Mouse (Mus musculus) embryonic facial prominence, embryonic 14.5 days (tissue): Measurements from ENCODE around the gene Rab3il1. TPM values are rescaled to one million over a fixed set of nuclear protein-coding genes. Genes with fewer than 3 reads are reported as not detected.

Experiments used
- ATAC-seq: fragments of 200-750 bp; cut with Nextera tagmentation; 2 replicates; pipeline ENCODE4 v1.8.0; 2017; ENCODE audit warnings: low read depth, moderate number of reproducible peaks, moderate TSS enrichment
- DNase-seq: peaks from one replicate; pipeline ENCODE4 v3.0.0-alpha.2; 2015; ENCODE audit warnings: low spot score
- H3K27ac ChIP-seq: fragments of 300-500 bp; sonication (generic); replicated peaks from 2 replicates; pipeline ENCODE4 v1.5.1; 2014; ENCODE audit warnings: low read depth, mild to moderate bottlenecking, low read length, moderate library complexity
- H3K27me3 ChIP-seq: fragments of 300-500 bp; sonication (generic); replicated peaks from 2 replicates; pipeline ENCODE4 v1.6.1; 2014; ENCODE audit warnings: low read length; ENCODE audit not compliant: control insufficient read depth, insufficient read depth
- H3K36me3 ChIP-seq: fragments of 300-500 bp; sonication (generic); 2 replicates; pipeline ENCODE4 v1.6.1; 2014; ENCODE audit warnings: low read length, mixed read lengths; ENCODE audit not compliant: control insufficient read depth, insufficient read depth
- H3K4me1 ChIP-seq: fragments of 300-500 bp; sonication (generic); 2 replicates; pipeline ENCODE4 v1.6.1; 2014; ENCODE audit warnings: antibody characterized with exemption, low read length; ENCODE audit not compliant: control insufficient read depth, insufficient read depth
- H3K4me2 ChIP-seq: fragments of 300-500 bp; sonication (generic); 2 replicates; pipeline ENCODE4 v1.6.1; 2014; ENCODE audit warnings: low read depth, mild to moderate bottlenecking, low read length, moderate library complexity, mixed read lengths
- H3K4me3 ChIP-seq: fragments of 300-500 bp; sonication (generic); 2 replicates; pipeline ENCODE4 v1.5.1; 2014; ENCODE audit warnings: low read depth, mild to moderate bottlenecking, low read length
- H3K9ac ChIP-seq: fragments of 300-500 bp; sonication (generic); 2 replicates; pipeline ENCODE4 v1.6.1; 2014; ENCODE audit warnings: low read depth, mild to moderate bottlenecking, low read length, moderate library complexity, mixed read lengths
- H3K9me3 ChIP-seq: fragments of 300-500 bp; sonication (generic); 2 replicates; pipeline ENCODE4 v1.6.1; 2016; ENCODE audit warnings: low read length; ENCODE audit not compliant: control insufficient read depth
- WGBS: fragments of 180-500 bp; shearing (Covaris S2); extraction: QIAGEN DNeasy Blood & Tissue Kit; methylation state at CpG from one replicate; pipeline ENCODE4 v1.1.7; 2014; 5-methylcytosine and 5-hydroxymethylcytosine counted together
- polyA plus RNA-seq: library from polyadenylated mRNA; unstranded; fragments of >200 nt; fragmentation: Nextera tagmentation; extraction: Ambion mirVana; gene quantifications from 2 replicates; pipeline ENCODE4 v1.2.1, GENCODE M21; 2014

Rab3il1 gene
- polyA plus RNA-seq, 1 experiment from 2014 or later: 48.1 TPM

GRCm38 (mm10) chr19:9998736-9999486 lies 2.6 kb upstream of the Rab3il1 start:
- DNase-seq (no peak), ATAC-seq (no peak)
- no peaks in the 10 kb centered on the region for H3K9me3 ChIP-seq
- WGBS: 59% methylated on average over 13 of the region's 13 CpGs
- no peak overlapping the region for H3K4me3 ChIP-seq
- no peak overlapping the region for H3K4me2 ChIP-seq
- H3K27me3 ChIP-seq: no peaks in the 10 kb centered on the region
- no peaks in the 10 kb centered on the region for H3K4me1 ChIP-seq
- no peak overlapping the region for H3K27ac ChIP-seq
- no peaks in the 10 kb centered on the region for H3K36me3 ChIP-seq
- H3K9ac ChIP-seq: no peak overlapping the region

- Histone ChIP-seq H3K9ac (no peak overlapping the region), H3K4me3 (no peak overlapping the region), H3K27me3 (no peaks in the 10 kb centered on the region), H3K36me3 (no peaks in the 10 kb centered on the region), H3K4me2 (no peak overlapping the region), H3K27ac (no peak overlapping the region), H3K9me3 (no peaks in the 10 kb centered on the region), H3K4me1 (no peaks in the 10 kb centered on the region)
- ATAC-seq: no peak
- 23% methylated on average over 3 of the region's 3 CpGs for WGBS
- DNase-seq: peak; percentile 50
Observed at GRCm38 (mm10) chr19:10000330-10000729, 1.1 kb upstream of the Rab3il1 start.

GRCm38 (mm10) chr19:10003696-10004095 lies 2.2 kb downstream of the Rab3il1 start:
- 87% methylated on average over 1 of the region's 1 CpGs for WGBS
- H3K27me3 ChIP-seq: no peaks in the 10 kb centered on the region
- no peaks in the 10 kb centered on the region for H3K36me3 ChIP-seq
- H3K4me2 ChIP-seq: no peak overlapping the region
- DNase-seq (no peak), ATAC-seq (no peak)
- no peaks in the 10 kb centered on the region for H3K9me3 ChIP-seq
- H3K27ac ChIP-seq: no peak overlapping the region
- no peak overlapping the region for H3K4me3 ChIP-seq
- no peak overlapping the region for H3K9ac ChIP-seq
- H3K4me1 ChIP-seq: no peaks in the 10 kb centered on the region

GRCm38 (mm10) chr19:10011408-10011807 lies 9.9 kb downstream of the Rab3il1 start:
- ATAC-seq: no peak
- no peaks in the 10 kb centered on the region for H3K36me3 ChIP-seq
- no peaks in the 10 kb centered on the region for H3K9me3 ChIP-seq
- no peak overlapping the region for H3K4me2 ChIP-seq
- no peaks in the 10 kb centered on the region for H3K27me3 ChIP-seq
- H3K4me1 ChIP-seq: peaks cover 30% of the 10 kb centered on the region
- DNase-seq: no peak
- 80% methylated on average over 1 of the region's 1 CpGs for WGBS
- H3K4me3 ChIP-seq: no peak overlapping the region
- H3K27ac ChIP-seq: no peak overlapping the region
- H3K9ac ChIP-seq: no peak overlapping the region

- Histone ChIP-seq H3K27ac (peak overlapping the region; percentile 92), H3K27me3 (no peaks in the 10 kb centered on the region), H3K9ac (no peak overlapping the region), H3K4me3 (no peak overlapping the region), H3K4me2 (peak overlapping the region; percentile 13; the same call in 1 of the 2 replicates), H3K36me3 (no peaks in the 10 kb centered on the region), H3K4me1 (peaks cover 35% of the 10 kb centered on the region), H3K9me3 (no peaks in the 10 kb centered on the region)
- ATAC-seq (peak; percentile 72), DNase-seq (peak; percentile 89)
- 4% methylated on average over 6 of the region's 6 CpGs for WGBS
Observed at GRCm38 (mm10) chr19:10012827-10013278, 11.4 kb downstream of the Rab3il1 start.

GRCm38 (mm10) chr19:10013348-10013747 lies 11.9 kb downstream of the Rab3il1 start:
- DNase-seq (peak; percentile 46), ATAC-seq (no peak)
- H3K4me2 ChIP-seq: peak overlapping the region; percentile 13; the same call in 1 of the 2 replicates
- H3K4me1 ChIP-seq: peaks cover 35% of the 10 kb centered on the region
- H3K9ac ChIP-seq: no peak overlapping the region
- WGBS: 11% methylated on average over 3 of the region's 3 CpGs
- no peaks in the 10 kb centered on the region for H3K27me3 ChIP-seq
- no peaks in the 10 kb centered on the region for H3K36me3 ChIP-seq
- no peak overlapping the region for H3K4me3 ChIP-seq
- peak overlapping the region; percentile 92 for H3K27ac ChIP-seq
- H3K9me3 ChIP-seq: no peaks in the 10 kb centered on the region

GRCm38 (mm10) chr19:10013913-10014312 lies 12.4 kb downstream of the Rab3il1 start:
- H3K4me1 ChIP-seq: peaks cover 37% of the 10 kb centered on the region
- ATAC-seq: peak; percentile 56
- H3K4me3 ChIP-seq: no peak overlapping the region
- H3K9ac ChIP-seq: no peak overlapping the region
- WGBS: 20% methylated on average over 5 of the region's 5 CpGs
- H3K9me3 ChIP-seq: no peaks in the 10 kb centered on the region
- H3K27me3 ChIP-seq: no peaks in the 10 kb centered on the region
- no peak overlapping the region for H3K4me2 ChIP-seq
- no peaks in the 10 kb centered on the region for H3K36me3 ChIP-seq
- DNase-seq: peak; percentile 92
- H3K27ac ChIP-seq: peak overlapping the region; percentile 92

- H3K36me3 ChIP-seq: no peaks in the 10 kb centered on the region
- no peak for DNase-seq
- no peak overlapping the region for H3K4me2 ChIP-seq
- no peak overlapping the region for H3K4me3 ChIP-seq
- H3K27ac ChIP-seq: peak overlapping the region; percentile 92; the same call in 1 of the 2 replicates
- no peaks in the 10 kb centered on the region for H3K9me3 ChIP-seq
- no peak overlapping the region for H3K9ac ChIP-seq
- 63% methylated on average over 13 of the region's 13 CpGs for WGBS
- H3K27me3 ChIP-seq: no peaks in the 10 kb centered on the region
- peaks cover 44% of the 10 kb centered on the region for H3K4me1 ChIP-seq
- ATAC-seq: no peak
Observed at GRCm38 (mm10) chr19:10014824-10015223, 13.4 kb downstream of the Rab3il1 start.

- DNase-seq (no peak), ATAC-seq (no peak)
- H3K4me1 ChIP-seq: peaks cover 44% of the 10 kb centered on the region
- no peaks in the 10 kb centered on the region for H3K27me3 ChIP-seq
- H3K36me3 ChIP-seq: no peaks in the 10 kb centered on the region
- H3K9me3 ChIP-seq: no peaks in the 10 kb centered on the region
- no peak overlapping the region for H3K4me2 ChIP-seq
- no peak overlapping the region for H3K4me3 ChIP-seq
- 69% methylated on average over 4 of the region's 4 CpGs for WGBS
- no peak overlapping the region for H3K27ac ChIP-seq
- no peak overlapping the region for H3K9ac ChIP-seq
Observed at GRCm38 (mm10) chr19:10015442-10015841, 14.0 kb downstream of the Rab3il1 start.
